Mouse (Mus musculus) midbrain, embryonic 14.5 days (tissue): ENCODE results near the gene Impg1. TPM values are rescaled to one million over a fixed set of nuclear protein-coding genes. Genes with fewer than 3 reads are reported as not detected.

Source experiments
- ATAC-seq: fragments of 200-750 bp; cut with Nextera tagmentation; 2 replicates; pipeline ENCODE4 v1.8.0; 2017; ENCODE audit warnings: moderate number of reproducible peaks, moderate library complexity; ENCODE audit not compliant: low FRiP score, low TSS enrichment
- DNase-seq: peaks from one replicate; pipeline ENCODE4 v3.0.0-alpha.2; 2015
- H3K27ac ChIP-seq: fragments of 300-500 bp; sonication (generic); replicated peaks from 2 replicates; pipeline ENCODE4 v1.5.1; 2014; ENCODE audit warnings: mild to moderate bottlenecking, low read depth, low read length, moderate library complexity
- H3K27me3 ChIP-seq: fragments of 300-500 bp; sonication (generic); 2 replicates; pipeline ENCODE4 v1.6.1; 2014; ENCODE audit warnings: low read length, control low read depth, mixed read lengths; ENCODE audit not compliant: control insufficient read depth, insufficient read depth
- H3K36me3 ChIP-seq: fragments of 300-500 bp; sonication (generic); 2 replicates; pipeline ENCODE4 v1.6.1; 2014; ENCODE audit warnings: low read length, control low read depth; ENCODE audit not compliant: control insufficient read depth, insufficient read depth
- H3K4me1 ChIP-seq: fragments of 300-500 bp; sonication (generic); 2 replicates; pipeline ENCODE4 v1.6.1; 2014; ENCODE audit warnings: mild to moderate bottlenecking, antibody characterized with exemption, low read length, control low read depth; ENCODE audit not compliant: control insufficient read depth, insufficient read depth
- H3K4me2 ChIP-seq: fragments of 300-500 bp; sonication (generic); 2 replicates; pipeline ENCODE4 v1.6.1; 2014; ENCODE audit warnings: mild to moderate bottlenecking, low read length, moderate library complexity
- H3K4me3 ChIP-seq: fragments of 300-500 bp; sonication (generic); replicated peaks from 2 replicates; pipeline ENCODE4 v1.5.1; 2014; ENCODE audit warnings: low read depth, low read length
- H3K9ac ChIP-seq: fragments of 300-500 bp; sonication (generic); replicated peaks from 2 replicates; pipeline ENCODE4 v1.6.1; 2014; ENCODE audit warnings: mild to moderate bottlenecking, low read length, moderate library complexity
- H3K9me3 ChIP-seq: fragments of 300-500 bp; sonication (generic); 2 replicates; pipeline ENCODE4 v1.6.1; 2016; ENCODE audit warnings: low read length, control low read depth, mixed read lengths; ENCODE audit not compliant: control insufficient read depth
- WGBS: fragments of 180-500 bp; shearing (Covaris S2); extraction: QIAGEN DNeasy Blood & Tissue Kit; methylation state at CpG from one replicate; pipeline ENCODE4 v1.1.7; 2014; 5-methylcytosine and 5-hydroxymethylcytosine counted together
- polyA plus RNA-seq: library from polyadenylated mRNA; unstranded; fragments of >200 nt; fragmentation: Nextera tagmentation; extraction: Ambion mirVana; gene quantifications from 2 replicates; pipeline ENCODE4 v1.2.1, GENCODE M21; 2014

The Impg1 gene
- polyA plus RNA-seq, 1 experiment from 2014 or later, result not detected

DNA sequence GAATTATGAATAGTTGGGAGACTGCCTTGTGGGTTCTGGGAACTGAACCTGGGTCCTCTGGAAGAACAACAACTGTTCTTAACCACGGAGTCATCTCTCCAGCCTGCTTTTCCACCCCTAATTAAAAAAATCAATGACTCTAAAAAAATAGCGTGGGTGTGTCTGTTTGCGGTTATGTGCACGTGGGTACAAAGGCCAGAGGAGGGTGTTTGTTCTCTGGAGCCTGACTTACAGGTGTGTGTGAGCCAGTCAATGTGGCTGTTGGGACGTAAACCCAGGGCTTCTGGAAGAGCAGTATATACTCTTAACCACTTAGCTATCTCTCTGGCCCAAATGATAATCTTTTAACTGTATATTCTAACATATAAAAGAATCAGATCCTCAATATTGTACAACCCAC, 151.7 kb downstream of the Impg1 start:
- Histone ChIP-seq H3K9me3 (no peaks in the 10 kb centered on the region), H3K36me3 (no peaks in the 10 kb centered on the region), H3K4me1 (no peaks in the 10 kb centered on the region), H3K4me2 (no peak overlapping the region), H3K27me3 (no peaks in the 10 kb centered on the region), H3K27ac (no peak overlapping the region), H3K4me3 (no peak overlapping the region), H3K9ac (no peak overlapping the region)
- ATAC-seq (no peak), DNase-seq (no peak)
- 86% methylated on average over 5 of the region's 5 CpGs for WGBS

DNA sequence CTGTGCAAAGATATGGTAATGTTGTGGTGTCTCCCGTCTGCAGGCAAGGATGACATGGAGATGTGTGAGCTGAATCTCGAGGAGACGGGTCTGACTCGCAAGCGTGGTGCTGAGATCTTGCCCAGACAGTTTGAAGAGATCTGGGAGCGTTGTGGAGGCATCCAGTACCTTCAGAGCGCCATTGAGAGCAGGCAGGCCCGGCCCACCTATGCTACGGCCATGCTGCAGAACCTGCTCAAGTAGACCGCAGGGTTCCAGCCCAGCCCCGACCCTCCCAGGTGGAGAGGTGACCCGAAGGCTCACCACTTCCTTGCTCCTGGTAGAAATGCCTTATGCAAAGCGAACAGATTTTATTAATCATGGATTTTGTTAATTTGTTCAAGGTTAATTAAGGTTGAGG, 157.7 kb downstream of the Impg1 start:
- Histone ChIP-seq H3K9me3 (no peaks in the 10 kb centered on the region), H3K4me1 (no peaks in the 10 kb centered on the region), H3K27me3 (no peaks in the 10 kb centered on the region), H3K9ac (no peak overlapping the region), H3K27ac (no peak overlapping the region), H3K4me2 (peak overlapping the region; percentile 44; the same call in 1 of the 2 replicates), H3K4me3 (no peak overlapping the region), H3K36me3 (no peaks in the 10 kb centered on the region)
- ATAC-seq (no peak), DNase-seq (peak; percentile 21)
- WGBS, result 85% methylated on average over 13 of the region's 13 CpGs

GRCm38 (mm10) chr9:80306853-80307252, 158.4 kb downstream of the Impg1 start:
- peak; percentile 71 for DNase-seq
- H3K4me3 ChIP-seq, result peak overlapping the region; percentile 7; the same call in 1 of the 2 replicates
- no peaks in the 10 kb centered on the region for H3K4me1 ChIP-seq
- H3K9ac ChIP-seq, result peak overlapping the region; percentile 30
- peak overlapping the region; percentile 44 for H3K4me2 ChIP-seq
- H3K27me3 ChIP-seq, result no peaks in the 10 kb centered on the region
- 9% methylated on average over 11 of the region's 11 CpGs for WGBS
- peak; percentile 67 for ATAC-seq
- peak overlapping the region; percentile 62 for H3K27ac ChIP-seq
- H3K36me3 ChIP-seq, result 0 out of 2 replicates have a peak, but pooled peaks cover 1% of the 10 kb centered on the region
- H3K9me3 ChIP-seq, result no peaks in the 10 kb centered on the region

DNA sequence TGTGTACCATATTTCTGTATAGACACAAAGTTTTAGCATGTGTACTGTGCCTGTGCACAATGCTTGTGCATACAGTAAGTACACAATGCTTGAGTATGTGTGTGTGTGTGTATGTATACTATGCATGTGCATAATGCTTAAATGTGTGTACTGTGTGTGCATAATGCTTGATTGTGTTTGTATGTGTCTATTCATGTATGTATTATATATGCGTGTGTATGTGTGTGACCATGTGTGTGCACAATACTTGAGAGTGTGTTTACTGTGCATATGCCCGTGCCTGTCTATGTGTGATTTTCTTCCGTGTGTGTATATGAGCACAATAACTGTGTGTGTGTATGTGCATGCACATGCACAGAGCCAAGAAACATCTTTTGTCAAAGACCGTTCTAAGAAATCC, 158.9 kb downstream of the Impg1 start:
- H3K4me2 ChIP-seq, result peak overlapping the region; percentile 44

DNA sequence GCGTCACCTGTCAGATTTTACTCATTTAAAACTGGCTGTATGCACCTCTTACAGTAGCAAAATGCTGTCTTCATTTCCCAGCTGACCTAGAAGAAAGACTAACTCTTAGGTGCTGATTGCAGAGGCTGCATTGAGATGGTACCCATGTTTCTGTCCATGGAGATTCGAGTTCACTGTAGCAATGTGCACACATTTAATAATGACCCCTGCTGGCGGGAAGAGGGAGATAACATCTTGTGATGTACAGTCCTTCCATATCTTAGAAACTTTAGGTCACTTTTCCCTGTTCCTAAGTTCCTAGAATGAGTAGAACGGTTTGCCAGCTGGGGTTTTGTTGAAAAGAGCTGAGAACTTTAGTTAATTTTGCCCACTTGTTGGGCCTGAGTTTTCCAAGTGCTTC, 161.8 kb downstream of the Impg1 start:
- H3K4me2 ChIP-seq, result no peak overlapping the region
- H3K9ac ChIP-seq, result no peak overlapping the region
- no peak for DNase-seq
- no peak overlapping the region for H3K27ac ChIP-seq
- 81% methylated on average over 4 of the region's 4 CpGs for WGBS
- ATAC-seq, result no peak
- no peaks in the 10 kb centered on the region for H3K4me1 ChIP-seq
- H3K27me3 ChIP-seq, result no peaks in the 10 kb centered on the region
- 0 out of 2 replicates have a peak, but pooled peaks cover 2% of the 10 kb centered on the region for H3K36me3 ChIP-seq
- H3K4me3 ChIP-seq, result no peak overlapping the region
- no peaks in the 10 kb centered on the region for H3K9me3 ChIP-seq

More for the DNA sequence above, 158.9 kb downstream of the Impg1 start:
- H3K36me3 ChIP-seq, result 0 out of 2 replicates have a peak, but pooled peaks cover 2% of the 10 kb centered on the region
- peak overlapping the region; percentile 30 for H3K9ac ChIP-seq
- H3K9me3 ChIP-seq, result no peaks in the 10 kb centered on the region
- peak overlapping the region; percentile 62 for H3K27ac ChIP-seq
- no peak for DNase-seq
- no peaks in the 10 kb centered on the region for H3K4me1 ChIP-seq
- no peaks in the 10 kb centered on the region for H3K27me3 ChIP-seq
- H3K4me3 ChIP-seq, result no peak overlapping the region
- ATAC-seq, result 0 out of 2 replicates have a peak, but pooled peaks have one; percentile 64
- WGBS, result 76% methylated on average over 4 of the region's 4 CpGs

GRCm38 (mm10) chr9:80299031-80299430, 166.2 kb downstream of the Impg1 start:
- no peak overlapping the region for H3K9ac ChIP-seq
- H3K27me3 ChIP-seq, result no peaks in the 10 kb centered on the region
- H3K4me1 ChIP-seq, result no peaks in the 10 kb centered on the region
- WGBS, result 92% methylated on average over 9 of the region's 9 CpGs
- no peak overlapping the region for H3K4me2 ChIP-seq
- ATAC-seq, result no peak
- H3K9me3 ChIP-seq, result no peaks in the 10 kb centered on the region
- H3K27ac ChIP-seq, result no peak overlapping the region
- no peak for DNase-seq
- H3K4me3 ChIP-seq, result no peak overlapping the region
- 0 out of 2 replicates have a peak, but pooled peaks cover 2% of the 10 kb centered on the region for H3K36me3 ChIP-seq

DNA sequence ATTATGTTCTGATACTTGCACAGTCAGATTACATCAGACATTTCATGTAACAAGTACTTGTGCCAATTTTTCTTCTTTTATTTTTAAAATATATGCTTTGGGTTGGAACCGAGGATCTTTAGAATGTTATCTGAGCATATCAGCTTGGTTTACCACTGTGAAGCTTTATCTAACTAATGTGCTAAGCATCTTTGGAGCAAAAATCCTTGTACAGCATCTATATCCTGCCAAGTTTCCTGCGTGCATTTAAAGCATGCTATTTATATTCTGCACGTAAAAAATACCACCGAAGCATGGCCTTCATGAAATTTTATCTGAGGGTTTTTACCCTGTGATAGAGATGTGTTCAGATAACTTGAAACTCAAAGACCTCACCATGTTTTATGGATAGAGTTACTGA, 169.2 kb downstream of the Impg1 start:
- DNase-seq (no peak), ATAC-seq (no peak)
- Histone ChIP-seq H3K27me3 (no peaks in the 10 kb centered on the region), H3K9ac (no peak overlapping the region), H3K4me1 (no peaks in the 10 kb centered on the region), H3K9me3 (no peaks in the 10 kb centered on the region), H3K4me2 (no peak overlapping the region), H3K4me3 (no peak overlapping the region), H3K27ac (no peak overlapping the region), H3K36me3 (no peaks in the 10 kb centered on the region)
- WGBS, result 79% methylated on average over 4 of the region's 4 CpGs

GRCm38 (mm10) chr9:80293056-80293584, 172.2 kb downstream of the Impg1 start:
- Histone ChIP-seq H3K4me2 (no peak overlapping the region), H3K27ac (no peak overlapping the region), H3K4me1 (no peaks in the 10 kb centered on the region), H3K9ac (no peak overlapping the region), H3K27me3 (no peaks in the 10 kb centered on the region), H3K36me3 (no peaks in the 10 kb centered on the region), H3K4me3 (no peak overlapping the region), H3K9me3 (no peaks in the 10 kb centered on the region)
- DNase-seq, result peak; percentile 87
- 64% methylated on average over 2 of the region's 2 CpGs for WGBS
- no peak for ATAC-seq

- no peaks in the 10 kb centered on the region for H3K4me1 ChIP-seq
- ATAC-seq, result no peak
- H3K27ac ChIP-seq, result no peak overlapping the region
- no peaks in the 10 kb centered on the region for H3K27me3 ChIP-seq
- 93% methylated on average over 7 of the region's 7 CpGs for WGBS
- no peaks in the 10 kb centered on the region for H3K36me3 ChIP-seq
- no peak overlapping the region for H3K9ac ChIP-seq
- H3K9me3 ChIP-seq, result no peaks in the 10 kb centered on the region
- no peak overlapping the region for H3K4me3 ChIP-seq
- DNase-seq, result no peak
- H3K4me2 ChIP-seq, result no peak overlapping the region
Measured at GRCm38 (mm10) chr9:80286845-80287244, 178.4 kb downstream of the Impg1 start.
